Mouse (Mus musculus) stomach, embryonic 16.5 days (tissue): Measurements from ENCODE around the gene Nhlrc3. TPM values are rescaled to one million over a fixed set of nuclear protein-coding genes. Genes with fewer than 3 reads are reported as not detected.

Experiments used
- ATAC-seq: fragments of 200-750 bp; cut with Nextera tagmentation; 2 replicates; pipeline ENCODE4 v1.8.0; 2017; ENCODE audit warnings: moderate number of reproducible peaks, moderate TSS enrichment; ENCODE audit not compliant: insufficient read depth, low FRiP score
- H3K27ac ChIP-seq: fragments of 300-500 bp; sonication (generic); 2 replicates; pipeline ENCODE4 v1.5.1; 2014; ENCODE audit warnings: low read length
- H3K27me3 ChIP-seq: fragments of 300-500 bp; sonication (generic); 2 replicates; pipeline ENCODE4 v1.6.1; 2014; ENCODE audit warnings: low read length, control low read depth, mixed read lengths; ENCODE audit not compliant: control insufficient read depth, insufficient read depth
- H3K36me3 ChIP-seq: fragments of 300-500 bp; sonication (generic); 2 replicates; pipeline ENCODE4 v1.6.1; 2014; ENCODE audit warnings: low read length; ENCODE audit not compliant: control insufficient read depth, insufficient read depth
- H3K4me1 ChIP-seq: fragments of 300-500 bp; sonication (generic); 2 replicates; pipeline ENCODE4 v1.6.1; 2014; ENCODE audit warnings: low read length, control low read depth, mixed read lengths; ENCODE audit not compliant: control insufficient read depth, insufficient read depth
- H3K4me2 ChIP-seq: fragments of 300-500 bp; sonication (generic); 2 replicates; pipeline ENCODE4 v1.6.1; 2014; ENCODE audit warnings: low read depth, low read length, mixed read lengths
- H3K4me3 ChIP-seq: fragments of 300-500 bp; sonication (generic); replicated peaks from 2 replicates; pipeline ENCODE4 v1.5.1; 2014; ENCODE audit warnings: mild to moderate bottlenecking, low read length
- H3K9ac ChIP-seq: fragments of 300-500 bp; sonication (generic); 2 replicates; pipeline ENCODE4 v1.6.1; 2014; ENCODE audit warnings: low read length
- H3K9me3 ChIP-seq: fragments of 300-500 bp; sonication (generic); replicated peaks from 2 replicates; pipeline ENCODE4 v1.6.1; 2016; ENCODE audit warnings: low read length, control low read depth; ENCODE audit not compliant: control insufficient read depth
- WGBS: fragments of 180-500 bp; shearing (Covaris S2); extraction: QIAGEN DNeasy Blood & Tissue Kit; methylation state at CpG from one replicate; pipeline ENCODE4 v1.1.7; 2014; 5-methylcytosine and 5-hydroxymethylcytosine counted together
- polyA plus RNA-seq: library from polyadenylated mRNA; unstranded; fragments of >200 nt; fragmentation: Nextera tagmentation; extraction: Ambion mirVana; gene quantifications from 2 replicates; pipeline ENCODE4 v1.2.1, GENCODE M21; 2015

Nhlrc3 gene
- polyA plus RNA-seq, 1 experiment from 2014 or later, result 11.8 TPM

DNA sequence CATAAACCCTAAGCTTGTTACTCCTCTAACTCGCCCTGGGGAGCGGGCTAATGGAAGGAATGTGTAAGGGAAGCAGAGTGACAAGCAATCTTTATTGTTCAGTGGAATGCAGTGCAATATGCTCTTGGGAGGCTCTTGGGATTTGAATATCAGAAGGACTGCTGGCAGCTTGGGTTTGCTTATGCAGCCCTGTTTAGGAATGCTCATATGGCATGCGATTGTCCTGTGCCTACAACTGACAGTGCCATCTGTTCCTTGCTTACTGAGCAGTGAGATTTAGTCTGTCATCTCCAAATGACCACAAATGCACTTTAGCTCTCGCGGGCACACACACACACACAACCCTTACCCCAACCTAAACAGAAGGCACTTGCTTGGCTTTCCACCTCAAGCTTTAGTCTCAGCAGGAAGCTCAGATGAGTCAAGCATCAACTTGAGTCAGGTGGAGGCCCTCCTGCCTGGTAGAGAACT is 47.1 kb downstream of the Nhlrc3 start:
- no peak overlapping the region for H3K9ac ChIP-seq
- no peaks in the 10 kb centered on the region for H3K36me3 ChIP-seq
- no peaks in the 10 kb centered on the region for H3K27me3 ChIP-seq
- 65% methylated on average over 5 of the region's 5 CpGs for WGBS
- ATAC-seq, result no peak
- H3K4me2 ChIP-seq, result no peak overlapping the region
- no peaks in the 10 kb centered on the region for H3K4me1 ChIP-seq
- H3K9me3 ChIP-seq, result no peaks in the 10 kb centered on the region
- no peak overlapping the region for H3K4me3 ChIP-seq
- no peak overlapping the region for H3K27ac ChIP-seq

DNA sequence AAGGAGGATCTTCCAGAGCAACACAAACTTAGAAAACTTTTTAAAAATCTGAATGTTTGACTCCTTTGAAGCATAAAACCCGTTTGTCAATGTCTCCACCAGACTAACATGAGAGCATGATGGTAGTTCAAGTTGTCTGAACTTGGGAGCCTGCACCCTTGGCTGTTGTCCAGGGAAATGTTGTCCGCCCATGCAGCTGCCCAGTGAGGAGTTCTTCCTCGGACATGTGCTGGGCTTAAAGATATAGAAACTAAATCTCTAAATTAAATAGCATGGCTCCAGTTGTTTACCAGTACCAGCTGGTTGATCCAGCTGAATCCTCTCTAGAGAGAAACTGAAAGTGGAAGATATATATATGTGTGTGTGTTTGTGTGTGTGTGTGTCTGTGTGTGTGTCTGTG is 49.2 kb downstream of the Nhlrc3 start:
- WGBS, result 34% methylated on average over 3 of the region's 3 CpGs
- H3K4me1 ChIP-seq, result no peaks in the 10 kb centered on the region
- no peaks in the 10 kb centered on the region for H3K27me3 ChIP-seq
- no peak overlapping the region for H3K9ac ChIP-seq
- no peak overlapping the region for H3K4me2 ChIP-seq
- H3K27ac ChIP-seq, result no peak overlapping the region
- peak; percentile 68; the same call in 1 of the 2 replicates for ATAC-seq
- no peaks in the 10 kb centered on the region for H3K9me3 ChIP-seq
- H3K4me3 ChIP-seq, result no peak overlapping the region
- no peaks in the 10 kb centered on the region for H3K36me3 ChIP-seq

DNA sequence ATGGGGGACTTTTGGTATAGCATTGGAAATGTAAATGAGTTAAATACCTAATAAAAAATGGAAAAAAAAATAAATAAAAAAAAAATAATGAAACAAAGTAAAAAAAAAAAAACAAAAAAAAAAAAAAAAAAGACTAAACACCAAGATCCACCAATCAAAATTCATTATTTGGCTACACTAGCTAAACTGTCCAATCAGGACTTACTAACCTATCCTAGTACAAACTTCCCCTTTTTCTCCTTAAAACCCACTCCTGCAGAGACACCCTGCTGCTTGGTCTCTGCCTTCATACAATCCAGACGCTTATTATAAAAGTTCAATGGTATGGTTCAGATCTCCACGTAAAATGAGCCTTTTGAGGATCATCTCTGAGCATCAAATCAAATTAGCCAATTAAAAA is 49.7 kb downstream of the Nhlrc3 start:
- no peak overlapping the region for H3K4me2 ChIP-seq
- no peaks in the 10 kb centered on the region for H3K4me1 ChIP-seq
- H3K36me3 ChIP-seq, result no peaks in the 10 kb centered on the region
- WGBS, result 68% methylated on average over 2 of the region's 2 CpGs
- no peak for ATAC-seq
- no peak overlapping the region for H3K9ac ChIP-seq
- H3K9me3 ChIP-seq, result no peaks in the 10 kb centered on the region
- H3K27me3 ChIP-seq, result no peaks in the 10 kb centered on the region
- H3K27ac ChIP-seq, result no peak overlapping the region
- H3K4me3 ChIP-seq, result no peak overlapping the region

DNA sequence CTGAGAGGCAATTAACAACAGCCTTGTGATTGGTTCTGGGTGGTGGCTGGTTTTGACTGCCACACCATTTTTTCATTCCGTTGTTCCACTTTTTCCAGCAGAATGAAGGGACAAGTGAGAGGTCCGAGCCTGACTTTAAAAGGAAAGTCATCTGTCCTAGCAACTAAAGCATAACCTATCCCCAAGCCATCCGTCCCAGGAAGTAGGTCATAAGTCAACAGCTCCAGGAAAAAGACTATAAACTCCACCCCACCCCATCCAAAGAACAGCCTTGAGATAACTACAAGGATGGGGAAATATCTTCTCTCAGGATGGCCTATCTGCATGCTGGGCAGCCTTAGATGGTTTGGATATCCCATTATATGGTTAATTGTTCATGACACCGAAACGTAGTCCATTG is 50.9 kb downstream of the Nhlrc3 start:
- no peak overlapping the region for H3K4me3 ChIP-seq
- no peak overlapping the region for H3K4me2 ChIP-seq
- no peak overlapping the region for H3K9ac ChIP-seq
- H3K27ac ChIP-seq, result no peak overlapping the region
- no peaks in the 10 kb centered on the region for H3K4me1 ChIP-seq
- H3K9me3 ChIP-seq, result no peaks in the 10 kb centered on the region
- ATAC-seq, result no peak
- WGBS, result 89% methylated on average over 5 of the region's 5 CpGs
- H3K27me3 ChIP-seq, result no peaks in the 10 kb centered on the region
- H3K36me3 ChIP-seq, result no peaks in the 10 kb centered on the region

DNA sequence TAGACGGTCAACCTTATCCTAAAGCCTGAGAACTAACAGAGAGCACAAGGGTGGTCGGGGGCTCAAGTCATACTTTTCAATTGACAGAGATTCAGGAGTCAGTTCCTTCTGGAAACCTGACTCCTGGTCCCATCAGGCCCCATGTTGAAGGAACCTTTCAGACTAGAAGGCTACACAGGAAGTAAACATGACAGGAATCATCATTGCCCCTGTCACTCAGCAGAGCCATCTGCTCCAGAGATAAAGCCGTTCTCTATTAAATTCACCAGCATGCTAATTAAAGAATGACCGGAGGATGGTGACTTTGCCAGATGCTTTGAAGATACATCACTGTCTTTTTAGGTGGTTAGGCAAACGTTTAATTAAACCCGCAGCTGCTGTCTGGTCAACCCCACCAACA is 53.1 kb downstream of the Nhlrc3 start:
- no peaks in the 10 kb centered on the region for H3K4me1 ChIP-seq
- no peaks in the 10 kb centered on the region for H3K27me3 ChIP-seq
- H3K36me3 ChIP-seq, result no peaks in the 10 kb centered on the region
- 57% methylated on average over 6 of the region's 6 CpGs for WGBS
- no peak overlapping the region for H3K4me3 ChIP-seq
- ATAC-seq, result no peak
- H3K4me2 ChIP-seq, result no peak overlapping the region
- no peak overlapping the region for H3K27ac ChIP-seq
- no peaks in the 10 kb centered on the region for H3K9me3 ChIP-seq
- no peak overlapping the region for H3K9ac ChIP-seq

DNA sequence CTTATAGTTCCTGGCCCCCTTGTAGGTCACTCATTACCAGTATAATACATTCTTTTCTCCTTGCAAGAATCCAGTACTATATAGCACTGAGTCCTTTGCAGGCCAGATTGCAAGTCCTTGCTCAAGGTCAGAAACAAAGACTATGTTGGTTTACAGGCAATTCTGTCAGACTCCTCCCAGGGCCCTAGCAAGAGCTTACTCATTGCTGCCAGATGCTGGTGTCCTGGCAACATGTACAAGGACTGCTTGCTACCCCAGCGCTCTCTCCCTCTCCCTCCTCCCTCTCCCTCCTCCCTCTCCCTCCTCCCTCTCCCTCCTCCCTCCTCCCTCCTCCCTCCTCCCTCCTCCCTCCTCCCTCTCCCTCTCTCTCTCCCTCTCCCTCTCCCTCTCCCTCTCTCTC is 56.0 kb downstream of the Nhlrc3 start:
- 75% methylated on average over 1 of the region's 1 CpGs for WGBS
- H3K4me2 ChIP-seq, result no peak overlapping the region
- H3K36me3 ChIP-seq, result no peaks in the 10 kb centered on the region
- no peak for ATAC-seq
- H3K9ac ChIP-seq, result no peak overlapping the region
- no peaks in the 10 kb centered on the region for H3K4me1 ChIP-seq
- H3K27ac ChIP-seq, result no peak overlapping the region
- H3K27me3 ChIP-seq, result no peaks in the 10 kb centered on the region
- no peak overlapping the region for H3K4me3 ChIP-seq
- no peaks in the 10 kb centered on the region for H3K9me3 ChIP-seq

Other genes with a start within 250 kb of the Nhlrc3 start
- gene Proser1, start 334 bp upstream of the Nhlrc3 start, polyA plus RNA-seq, result 13.6 and 15.8 TPM in 2 replicates
- 0.12 and 0.14 TPM in 2 replicates for gene Stoml3, start 25.3 kb upstream of the Nhlrc3 start, polyA plus RNA-seq
- 16.4 TPM in 2 replicates for gene Frem2, start 194.0 kb upstream of the Nhlrc3 start, polyA plus RNA-seq